Mouse (Mus musculus) embryonic fibroblast, embryonic 13.5 days (primary cell): ENCODE measurements around the gene Msantd2. TPM values are rescaled to one million over a fixed set of nuclear protein-coding genes. Genes with fewer than 3 reads are reported as not detected.

Source experiments
- H3K27ac ChIP-seq: 2 replicates; pipeline ENCODE4 v1.5.1; 2012; ENCODE audit warnings: low read length, control low read depth, inconsistent platforms; ENCODE audit not compliant: insufficient read depth
- H3K4me1 ChIP-seq: 2 replicates; pipeline ENCODE4 v1.6.1; 2011; ENCODE audit warnings: low read length; ENCODE audit not compliant: control insufficient read depth, insufficient read depth
- H3K4me3 ChIP-seq: 2 replicates; pipeline ENCODE4 v1.5.1; 2011; ENCODE audit warnings: mild to moderate bottlenecking, control low read depth, low read length; ENCODE audit not compliant: insufficient read depth
- CTCF ChIP-seq: IDR thresholded peaks from 2 replicates; pipeline ENCODE4 v1.5.1; 2011; ENCODE audit warnings: mild to moderate bottlenecking, control low read depth, low read length, moderate library complexity, borderline replicate concordance; ENCODE audit not compliant: insufficient read depth
- POLR2A ChIP-seq: IDR thresholded peaks from 2 replicates; pipeline ENCODE4 v1.6.1; 2011; ENCODE audit warnings: low read depth, mild to moderate bottlenecking, control low read depth, low read length, moderate library complexity
- polyA plus RNA-seq: library from polyadenylated mRNA; stranded (reverse); fragments of >200 nt; gene quantifications from 2 replicates; pipeline ENCODE4 v1.2.4, GENCODE M21; 2011; ENCODE audit warnings: low read depth; ENCODE audit not compliant: missing spikeins, insufficient read length

Msantd2 gene
- polyA plus RNA-seq, 1 experiment, result 32.3 TPM

DNA sequence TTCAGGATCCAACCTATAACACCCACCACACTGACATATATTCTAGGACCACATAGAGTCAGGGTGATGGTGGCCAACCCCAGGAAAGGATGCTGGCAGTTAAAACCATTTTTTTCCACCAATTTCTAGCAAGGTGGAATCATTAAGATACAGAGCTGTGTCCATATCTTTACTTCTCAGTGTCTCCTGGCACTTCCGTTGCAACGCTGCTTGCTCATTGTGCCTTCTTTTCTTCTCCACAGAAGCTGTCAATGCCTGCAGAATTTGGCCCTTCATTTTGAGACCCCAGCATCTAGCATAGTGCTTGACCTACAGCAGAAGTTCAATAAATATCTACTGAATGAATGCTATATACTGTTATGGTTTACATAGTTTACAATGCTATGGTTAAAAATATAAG, 77.9 kb downstream of the Msantd2 start:
- no peak overlapping the region for H3K4me3 ChIP-seq
- no peaks in the 10 kb centered on the region for H3K4me1 ChIP-seq
- TF ChIP-seq POLR2A, result no peak
- TF ChIP-seq CTCF, result no peak
- H3K27ac ChIP-seq, result no peak overlapping the region

DNA sequence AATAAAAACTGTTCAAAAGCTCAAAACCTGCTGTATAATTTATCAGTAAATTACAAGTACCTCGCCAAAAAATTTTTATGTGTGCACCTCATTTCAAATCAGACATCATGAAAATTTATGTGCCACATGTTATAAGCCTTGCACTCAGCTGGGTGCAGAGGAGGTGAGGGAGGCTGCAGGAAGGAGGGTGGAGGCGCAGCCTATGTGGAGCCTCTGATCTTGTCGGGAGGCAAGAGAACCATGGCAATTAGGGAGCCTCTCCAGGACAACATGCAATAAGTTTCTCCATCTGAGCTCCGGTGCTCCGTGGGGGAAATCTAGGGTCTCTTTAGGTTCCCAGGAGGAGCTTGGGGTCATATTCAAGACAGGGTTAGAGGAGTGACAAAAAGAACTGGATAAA, 78.3 kb downstream of the Msantd2 start:
- Histone ChIP-seq H3K27ac (no peak overlapping the region), H3K4me3 (no peak overlapping the region), H3K4me1 (no peaks in the 10 kb centered on the region)
- TF ChIP-seq CTCF (no peak), POLR2A (no peak)

DNA sequence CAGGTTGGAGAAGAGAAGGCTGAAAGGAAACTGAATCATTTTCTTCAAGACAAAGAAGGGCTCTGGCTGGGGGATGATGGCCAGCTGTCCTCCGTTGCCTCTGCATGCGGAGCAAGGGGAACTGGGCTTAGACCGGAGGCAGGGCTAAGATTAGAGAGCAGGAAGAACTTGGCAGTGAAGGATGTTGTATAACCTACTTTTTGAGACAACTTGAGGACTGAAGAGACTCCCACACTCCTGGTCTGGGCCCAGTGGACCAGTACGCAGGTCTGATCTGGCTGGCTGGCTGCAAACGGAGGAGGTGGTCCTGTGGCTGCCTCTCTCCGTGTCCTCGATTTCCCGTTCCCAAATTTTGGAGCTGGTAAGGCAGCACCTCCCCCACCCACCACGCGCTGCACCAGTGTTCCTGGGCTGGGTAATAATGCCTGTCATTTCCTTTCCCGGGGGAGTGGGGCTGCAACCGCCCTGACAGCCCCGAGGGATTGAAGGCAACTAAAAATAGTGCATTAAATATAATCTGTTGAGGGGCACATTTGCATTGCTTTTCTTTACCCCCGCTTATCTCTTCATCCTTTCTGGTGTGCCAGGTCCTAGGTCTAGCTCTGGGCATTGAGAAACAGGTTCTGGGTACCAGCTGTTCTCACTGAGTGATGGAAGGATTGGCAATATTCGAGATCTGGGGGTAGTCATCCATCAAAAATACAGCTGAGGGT, 78.9 kb downstream of the Msantd2 start:
- H3K4me3 ChIP-seq, result no peak overlapping the region
- no peak overlapping the region for H3K27ac ChIP-seq
- H3K4me1 ChIP-seq, result no peaks in the 10 kb centered on the region
- TF ChIP-seq POLR2A (no peak), CTCF (no peak)

DNA sequence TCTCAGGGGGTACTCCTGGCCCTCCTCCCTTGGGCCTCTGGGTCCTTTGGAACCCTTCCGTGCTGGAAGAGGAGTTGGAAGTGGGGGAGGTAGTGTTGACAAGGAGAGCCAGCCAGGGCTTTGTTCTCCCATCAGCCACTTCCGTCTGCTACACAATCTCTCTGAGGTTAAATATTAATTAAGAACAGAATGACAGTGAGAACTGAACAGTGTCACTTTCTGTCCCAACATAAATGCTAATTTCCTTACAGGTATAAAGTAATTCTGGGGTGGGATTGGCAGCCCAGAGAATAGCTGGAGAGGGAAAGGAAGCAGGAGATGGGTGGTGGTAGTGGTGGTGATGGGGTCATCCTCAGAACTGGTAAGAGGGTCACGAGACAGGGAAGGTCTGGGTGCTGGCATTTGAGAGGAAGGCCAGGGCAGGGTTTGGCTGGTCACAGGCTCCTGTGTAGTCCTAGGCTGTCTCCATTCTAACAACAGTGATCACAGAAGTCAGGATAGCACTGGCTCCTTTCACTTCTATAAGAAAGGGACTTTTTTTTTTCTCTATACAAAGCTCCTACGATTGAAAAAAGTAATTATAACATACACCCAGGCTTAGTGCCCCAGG, 79.6 kb downstream of the Msantd2 start:
- H3K27ac ChIP-seq, result no peak overlapping the region
- no peaks in the 10 kb centered on the region for H3K4me1 ChIP-seq
- TF ChIP-seq CTCF (no peak), POLR2A (no peak)

DNA sequence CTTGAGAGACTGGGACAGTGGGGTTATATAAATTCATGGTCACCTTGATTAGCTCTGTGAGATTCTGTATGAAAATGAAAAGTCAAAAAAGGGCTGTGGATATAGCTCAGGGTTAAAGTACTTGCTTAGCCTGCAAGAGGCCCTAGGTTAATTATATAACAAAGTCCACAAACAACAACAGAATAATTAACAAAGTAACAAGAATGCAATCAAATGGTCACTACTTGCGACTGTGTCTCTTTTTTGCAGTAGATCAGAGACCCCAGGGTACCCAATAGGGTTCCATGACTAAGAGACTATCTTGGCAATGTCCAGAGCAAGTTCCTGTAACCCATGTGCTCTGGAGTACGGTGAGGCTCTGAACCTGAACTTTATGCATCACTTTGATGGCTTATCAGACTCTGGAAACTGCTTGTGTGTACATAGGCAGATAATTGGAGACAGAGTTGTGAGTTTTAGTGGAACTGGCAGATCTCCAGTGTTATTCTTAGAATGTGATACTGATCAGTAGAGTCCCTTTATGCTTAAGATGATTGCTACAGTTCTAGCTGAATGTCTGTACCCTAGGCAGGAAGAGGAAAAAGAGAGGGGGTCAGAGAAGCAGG, 80.2 kb downstream of the Msantd2 start:
- H3K4me3 ChIP-seq, result no peak overlapping the region
- no peaks in the 10 kb centered on the region for H3K4me1 ChIP-seq
- no peak for TF ChIP-seq POLR2A
- TF ChIP-seq CTCF, result no peak
- no peak overlapping the region for H3K27ac ChIP-seq

More for the DNA sequence above, 79.6 kb downstream of the Msantd2 start:
- H3K4me3 ChIP-seq, result no peak overlapping the region

DNA sequence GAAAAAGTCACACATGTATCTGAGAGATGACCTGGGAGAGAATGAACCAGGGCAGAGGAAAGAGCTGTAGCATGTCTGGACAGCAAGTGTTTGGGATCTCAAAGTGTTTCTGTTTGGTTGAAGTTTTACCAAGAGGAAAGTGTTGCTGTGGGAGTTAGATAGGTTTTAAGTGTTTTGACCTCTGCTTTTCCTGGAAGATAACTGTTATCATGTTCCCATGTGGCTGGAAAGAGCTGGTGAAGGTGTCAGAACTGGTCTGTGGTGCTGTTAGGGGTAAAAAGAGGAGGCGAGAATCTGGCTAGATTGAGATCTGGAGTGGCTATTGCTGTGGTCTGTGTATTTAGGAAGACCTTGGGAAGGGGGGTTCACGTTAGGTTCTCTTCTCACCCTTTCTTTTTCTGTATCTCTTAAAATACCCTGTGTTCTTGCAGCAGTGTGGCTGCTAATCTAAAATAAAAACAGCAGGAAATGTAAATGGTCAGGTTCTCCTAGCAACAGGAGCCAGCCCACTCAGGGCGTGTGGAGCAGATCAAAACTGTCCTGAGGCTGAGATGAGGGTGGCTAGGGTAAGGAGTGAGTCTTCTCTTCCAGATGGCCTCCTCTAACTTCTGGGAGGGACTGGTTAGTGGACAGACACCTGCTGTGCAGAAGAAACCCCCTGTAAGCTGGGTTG, 83.2 kb downstream of the Msantd2 start:
- no peak overlapping the region for H3K4me3 ChIP-seq

More for the DNA sequence above, 83.2 kb downstream of the Msantd2 start:
- H3K27ac ChIP-seq, result no peak overlapping the region
- H3K4me1 ChIP-seq, result no peaks in the 10 kb centered on the region; the same call in 1 of the 2 replicates
- TF ChIP-seq POLR2A (no peak), CTCF (no peak)

Other genes with a start within 250 kb of the Msantd2 start
- gene Slc37a2, start 233.6 kb upstream of the Msantd2 start, polyA plus RNA-seq, result 1.9 and 2.2 TPM in 2 replicates
- gene Ccdc15, start 140.9 kb upstream of the Msantd2 start, polyA plus RNA-seq, result 2.8 and 4.0 TPM in 2 replicates
- 0.44 TPM in 1 of 2 replicates, not detected in the other for gene Hepacam, start 122.0 kb upstream of the Msantd2 start, polyA plus RNA-seq
- not detected in 2 replicates for gene Robo4, start 87.4 kb upstream of the Msantd2 start, polyA plus RNA-seq
- 0.56 and 0.77 TPM in 2 replicates for gene Robo3, start 56.1 kb upstream of the Msantd2 start, polyA plus RNA-seq
- gene Esam, start 38.8 kb downstream of the Msantd2 start, polyA plus RNA-seq, result 0.28 and 0.62 TPM in 2 replicates
- not detected in 2 replicates for gene Vsig2, start 49.9 kb downstream of the Msantd2 start, polyA plus RNA-seq
- gene Nrgn, start 63.6 kb downstream of the Msantd2 start, polyA plus RNA-seq, result 0.75 TPM in 1 of 2 replicates, not detected in the other
- gene Siae, start 66.4 kb downstream of the Msantd2 start, polyA plus RNA-seq, result 10.5 and 16.1 TPM in 2 replicates
- gene Spa17, start 124.4 kb downstream of the Msantd2 start, polyA plus RNA-seq, result 2.5 and 3.5 TPM in 2 replicates
- gene Tbrg1, start 168.0 kb downstream of the Msantd2 start, polyA plus RNA-seq, result 140 and 159 TPM in 2 replicates
- not detected in 2 replicates for gene Panx3, start 179.9 kb downstream of the Msantd2 start, polyA plus RNA-seq
- gene Olfr160, start 226.9 kb downstream of the Msantd2 start, polyA plus RNA-seq, result not detected in 2 replicates